ENCODE assay signal across 8 mouse cellular contexts in the genomic region with DNA sequence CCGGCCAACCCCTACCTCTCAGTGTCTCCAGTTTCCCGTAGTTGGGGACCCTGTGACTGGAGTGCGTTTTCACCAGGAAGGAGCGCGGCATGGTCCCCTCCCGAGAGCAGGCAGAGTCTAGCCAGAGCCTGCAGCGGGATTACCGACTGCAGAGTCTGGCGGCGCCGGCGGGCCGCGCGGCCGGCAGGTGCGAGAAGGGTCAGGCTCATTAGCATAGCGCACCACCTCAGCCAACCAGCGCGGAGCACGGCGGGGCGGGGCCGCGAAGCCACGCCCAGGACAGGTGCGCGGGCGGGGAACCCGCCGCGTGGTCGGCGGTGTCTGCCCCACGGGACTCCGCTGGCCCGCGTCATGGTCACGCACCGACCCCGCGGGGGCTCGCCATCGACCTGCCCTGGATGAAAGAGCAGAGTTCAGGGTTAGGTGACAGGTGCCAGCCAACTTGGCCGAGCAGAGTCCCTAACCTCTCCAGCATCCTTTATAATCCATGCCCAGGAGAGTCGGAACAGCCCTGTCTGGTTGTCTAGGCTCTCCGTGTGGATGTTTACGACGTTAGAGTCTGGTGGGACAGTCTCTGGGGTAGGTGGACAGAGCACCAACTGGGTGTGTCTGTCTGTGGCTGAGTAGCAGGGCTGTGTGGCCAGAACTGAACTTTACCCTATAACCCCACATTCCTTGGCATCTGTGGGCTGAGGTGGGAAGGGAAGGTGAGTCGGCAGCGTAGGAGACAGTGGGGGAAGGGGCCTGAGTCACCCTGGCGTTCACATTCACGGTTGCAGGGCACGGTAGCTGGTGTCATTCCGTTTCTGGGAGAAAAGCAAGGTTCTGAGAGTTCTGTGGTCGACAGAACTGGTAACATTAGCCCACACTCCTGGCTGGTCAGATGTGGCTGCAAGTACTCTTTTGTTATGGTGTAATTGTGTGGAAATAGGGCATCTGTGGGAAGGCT. TPM values are rescaled to one million over a fixed set of nuclear protein-coding genes. Genes with fewer than 3 reads are reported as not detected.
DNase-seq lines count a peak whose midpoint lies in the region; ATAC-seq and TF ChIP-seq lines count a peak whose summit lies in the region.

A gene (minus strand): TSS at position 210 of the 949 bp plus-strand sequence.

- H3K36me3 ChIP-seq in erythroblast, embryonic 14.5 days (ENCODE audit: control insufficient read depth) = no peaks in the 10 kb centered on the region; the same call in 1 of the 2 replicates
- no peaks in the 10 kb centered on the region for H3K36me3 ChIP-seq in kidney, adult 2 months (ENCODE audit: control insufficient read depth, insufficient read depth, low read length)
- peaks cover under 1% of the 10 kb centered on the region for H3K36me3 ChIP-seq in lung, embryonic 16.5 days (ENCODE audit: control insufficient read depth, insufficient read depth, low read length)

- TF ChIP-seq CTCF in kidney, adult 2 months (conservative IDR thresholded peaks at IDR 0.05; ENCODE audit: insufficient read depth, insufficient read length, low read depth, low read length) = no peak

- TF ChIP-seq POLR2A in kidney, adult 2 months (IDR thresholded peaks at IDR 0.05; ENCODE audit: low read depth, low read length) = no peak

- no peak for ATAC-seq in erythroblast, adult 5-6 weeks (replicated peaks; ENCODE audit: low FRiP score, poor library complexity, severe bottlenecking)
- peak; percentile 88 for ATAC-seq in lung, embryonic 16.5 days (ENCODE audit: low read depth)

- H3K27ac ChIP-seq in kidney, adult 2 months (ENCODE audit: insufficient read depth, low read depth, low read length) = no peak within 1 kb of the TSS
- H3K27ac ChIP-seq in lung, embryonic 16.5 days (ENCODE audit: low read length) = no peak within 1 kb of the TSS

- H3K4me2 ChIP-seq in lung, embryonic 16.5 days (ENCODE audit: low read depth, low read length) = peak within 1 kb of the TSS; percentile 47

- 3% methylated on average over 56 of the region's 56 CpGs for WGBS in kidney, adult 2 months
- 1% methylated on average over 53 of the region's 56 CpGs for whole genome bisulfite sequencing in lung, embryonic 16.5 days

- peaks cover 7% of the 10 kb centered on the region; the same call in 1 of the 2 replicates for H3K9me3 ChIP-seq in erythroblast, embryonic 14.5 days (ENCODE audit: control insufficient read depth, low read length)
- H3K9me3 ChIP-seq in lung, embryonic 16.5 days (ENCODE audit: control insufficient read depth, low read length) = no peaks in the 10 kb centered on the region

- H3K27me3 ChIP-seq in erythroblast, embryonic 14.5 days (ENCODE audit: control insufficient read depth) = peaks cover 80% of the 10 kb centered on the region
- H3K27me3 ChIP-seq in kidney, adult 2 months (replicated peaks; ENCODE audit: control insufficient read depth, insufficient read depth, low read length) = no peaks in the 10 kb centered on the region
- peaks cover 30% of the 10 kb centered on the region for H3K27me3 ChIP-seq in lung, embryonic 16.5 days (ENCODE audit: control insufficient read depth, insufficient read depth, low read depth, low read length)

- peak within 1 kb of the TSS; percentile 8; the same call in 1 of the 2 replicates for H3K9ac ChIP-seq in lung, embryonic 16.5 days (ENCODE audit: low read length)

- H3K4me1 ChIP-seq in erythroblast, embryonic 14.5 days (ENCODE audit: control insufficient read depth) = peaks cover 26% of the 10 kb centered on the region
- H3K4me1 ChIP-seq in kidney, adult 2 months (ENCODE audit: control insufficient read depth, insufficient read depth, low read length) = peaks cover 14% of the 10 kb centered on the region; the same call in 1 of the 2 replicates
- peaks cover 16% of the 10 kb centered on the region for H3K4me1 ChIP-seq in lung, embryonic 16.5 days (replicated peaks; ENCODE audit: control insufficient read depth, insufficient read depth, low read length)

- peak; percentile 69 to 72 for DNase-seq in cerebellum, postnatal 14 days
- peak; percentile 78 for DNase-seq in gastrocnemius, postnatal 25 days
- peak; percentile 88 for DNase-seq in kidney, adult 2 months
- DNase-seq in retina, adult 2 months (ENCODE audit: low read depth, low spot score) = peak; percentile 57
- DNase-seq in yolk sac, embryonic 10.5 days (ENCODE audit: low spot score) = peak; percentile 80

- H3K4me3 ChIP-seq in erythroblast, embryonic 14.5 days (replicated peaks) = peak within 1 kb of the TSS; percentile 17
- H3K4me3 ChIP-seq in kidney, adult 2 months (ENCODE audit: insufficient read depth, low read depth, low read length) = peak within 1 kb of the TSS; percentile 44
- peak within 1 kb of the TSS; percentile 29 for H3K4me3 ChIP-seq in lung, embryonic 16.5 days (ENCODE audit: low read length)

RNA-seq across cellular contexts. Expression of the gene that starts here (rescaled TPM):
- polyA plus RNA-seq in erythroblast, embryonic 14.5 days (2012) = not detected in 2 replicates
- total RNA-seq in erythroblast, adult 5-6 weeks (2015; ENCODE audit: low replicate concordance) = 1.0 TPM in 1 of 2 replicates, not detected in the other
- total RNA-seq in erythroblast, adult 5-6 weeks (2017; ENCODE audit: low replicate concordance) = not detected in 2 replicates
- 10 to 100 TPM in 1 of 2 experiments, 1 to 10 TPM in 1; 5.4 to 11.7 TPM for total RNA-seq in gastrocnemius, postnatal 25 days (2021)
- 1.6 and 1.7 TPM in 2 replicates for polyA plus RNA-seq in kidney, adult 2 months (2012; rRNA removed)
- polyA plus RNA-seq in lung, embryonic 16.5 days (2015; fragmentation: Nextera tagmentation; extraction: Ambion mirVana) = 1.3 and 1.5 TPM in 2 replicates
